Mouse (Mus musculus): ENCODE measurements around the gene Tstd1.
A peak's percentile ranks its signal among the peaks of the same experiment; 100 is the strongest.

DNA sequence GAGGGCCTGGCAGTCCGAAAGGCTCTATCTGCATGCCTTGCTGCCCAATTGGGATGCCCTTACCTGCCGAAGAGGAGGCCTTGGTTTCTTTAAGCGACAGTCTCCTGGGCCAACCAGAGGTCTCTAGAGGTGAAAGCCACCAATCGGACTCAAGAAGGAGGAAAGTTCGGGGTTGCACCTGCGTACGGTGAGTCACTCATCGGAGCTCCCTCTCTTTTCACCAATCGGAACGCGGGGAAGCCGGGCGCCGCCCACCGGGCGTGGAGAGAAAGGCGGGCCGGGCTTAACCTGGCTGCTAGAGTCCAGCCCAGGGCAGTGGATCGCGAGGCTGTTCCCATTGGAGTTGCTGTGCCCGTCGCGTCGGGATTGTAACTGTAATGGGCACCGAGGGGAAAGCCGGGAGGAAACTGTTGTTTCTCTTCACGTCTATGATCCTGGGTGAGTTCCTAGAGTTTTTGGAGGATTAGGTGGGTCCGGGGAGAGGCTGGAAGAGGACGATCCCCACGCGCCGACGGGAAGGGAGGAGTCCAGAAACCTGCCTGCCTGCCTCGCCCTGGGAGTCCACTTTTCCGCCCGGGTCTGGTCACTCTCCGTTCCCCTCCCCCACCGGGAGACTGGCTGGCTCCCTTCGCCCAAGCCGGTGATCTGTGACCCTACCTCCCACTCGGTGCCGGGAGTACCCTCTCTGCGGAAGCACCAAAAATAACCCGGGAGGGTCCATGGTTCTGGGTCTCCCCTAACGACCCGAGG is 18.8 kb downstream of the Tstd1 start, which contains the start of gene F11r:
- no peak for TF ChIP-seq CTCF (IDR thresholded peaks at IDR 0.05; ENCODE audit: insufficient read depth, low read length)
- TF ChIP-seq POLR2A (IDR thresholded peaks at IDR 0.05; ENCODE audit: borderline replicate concordance, extremely low read depth, low read depth, low read length), result peak; percentile 97

All from lung, adult 2 months (tissue).